Mouse (Mus musculus): ENCODE measurements around the gene Rasgrf2.
A peak's percentile ranks its signal among the peaks of the same experiment; 100 is the strongest.
"Not testable (repeated sequence)": the region's sequence is repeated elsewhere in the genome, so short reads cannot be mapped to it uniquely, and the experiment has no call there.

Rasgrf2 gene

DNA sequence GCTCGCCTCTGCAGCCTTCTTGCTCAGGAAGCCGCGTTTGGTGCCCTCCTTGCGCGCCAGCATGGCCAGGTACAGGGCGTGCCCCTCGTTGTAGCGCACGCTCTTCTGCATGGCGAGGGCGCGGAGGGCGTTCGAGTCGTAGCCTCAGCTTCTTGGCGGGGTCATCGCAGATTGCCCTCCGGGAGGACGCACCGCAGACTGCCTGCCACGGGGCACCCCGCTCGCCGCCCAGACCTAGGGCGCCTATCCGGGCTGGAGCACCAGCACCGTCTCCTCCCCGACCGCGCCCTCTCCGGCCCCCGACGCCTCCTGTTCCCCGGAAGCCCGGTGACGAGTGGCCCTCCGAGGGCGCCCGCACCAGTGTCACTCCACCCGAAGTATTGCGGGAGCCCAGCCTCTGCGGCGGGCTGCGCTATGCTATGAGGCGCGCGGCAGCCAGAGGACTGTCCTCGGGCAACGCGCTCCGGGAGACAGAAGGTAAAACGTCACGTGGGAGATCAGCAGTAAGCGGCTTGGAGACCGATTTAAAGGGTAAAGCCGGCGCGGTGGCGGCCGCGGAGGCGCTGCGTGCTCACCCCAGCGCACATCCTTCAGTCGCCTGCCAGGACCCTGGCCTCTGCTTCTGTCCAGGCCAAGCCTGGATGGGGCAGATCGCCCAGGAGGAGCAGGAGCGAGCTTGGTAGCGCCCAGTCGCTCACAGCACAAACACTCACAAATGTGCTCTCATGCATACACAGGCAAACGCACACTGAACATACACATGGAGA lies at the start of gene Rasgrf2:
Rasgrf2 (minus strand) TSS at position 273 of the 767 bp plus-strand sequence.
- peak; percentile 59 for DNase-seq (ENCODE audit: low spot score)

GRCm38 (mm10) chr13:92172686-92173085 lies 41.2 kb upstream of the Rasgrf2 start:
- not testable (repeated sequence) for DNase-seq (ENCODE audit: low spot score)

GRCm38 (mm10) chr13:92150551-92150950 lies 19.1 kb upstream of the Rasgrf2 start:
- DNase-seq (ENCODE audit: low spot score): no peak

DNA sequence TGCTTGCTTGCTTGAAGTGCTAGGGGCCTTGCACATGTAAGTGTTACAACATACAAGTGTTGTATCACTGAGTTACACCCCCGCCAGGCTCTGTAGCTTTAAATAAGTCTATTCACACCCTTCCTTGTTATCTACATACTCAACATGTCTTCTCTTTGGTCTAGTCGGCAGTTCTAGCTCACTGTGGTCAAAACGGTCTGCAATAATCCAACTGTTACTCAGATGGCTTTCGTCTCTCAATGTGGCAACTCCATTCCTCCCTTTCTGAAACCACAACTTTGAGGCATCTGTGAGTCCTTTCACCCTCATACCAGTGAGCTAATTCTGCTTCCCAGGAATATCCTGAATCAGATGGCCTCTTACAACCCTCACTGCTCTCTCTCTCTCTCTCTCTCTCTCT lies 17.4 kb upstream of the Rasgrf2 start:
- no peak for DNase-seq (ENCODE audit: low spot score)

DNA sequence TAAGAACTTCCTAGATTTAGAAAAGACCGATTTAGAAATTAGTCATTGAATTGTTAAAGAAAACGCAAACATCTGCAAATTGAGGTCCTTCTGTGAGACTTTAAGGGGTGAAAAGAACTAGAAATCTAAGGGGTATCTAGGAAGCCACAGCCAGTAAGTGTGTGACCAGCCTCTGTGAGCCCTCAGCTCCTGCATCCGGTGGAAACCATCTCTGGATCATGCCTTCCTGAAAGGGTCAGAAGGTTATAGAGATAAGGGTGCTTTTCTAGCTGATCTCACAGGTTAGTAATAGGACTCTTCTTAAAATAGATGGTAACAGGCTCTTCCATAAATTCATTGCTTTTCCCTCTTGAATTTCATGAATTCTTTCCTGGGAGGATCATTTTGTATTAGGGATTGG lies 3.3 kb upstream of the Rasgrf2 start:
- DNase-seq (ENCODE audit: low spot score): no peak

DNA sequence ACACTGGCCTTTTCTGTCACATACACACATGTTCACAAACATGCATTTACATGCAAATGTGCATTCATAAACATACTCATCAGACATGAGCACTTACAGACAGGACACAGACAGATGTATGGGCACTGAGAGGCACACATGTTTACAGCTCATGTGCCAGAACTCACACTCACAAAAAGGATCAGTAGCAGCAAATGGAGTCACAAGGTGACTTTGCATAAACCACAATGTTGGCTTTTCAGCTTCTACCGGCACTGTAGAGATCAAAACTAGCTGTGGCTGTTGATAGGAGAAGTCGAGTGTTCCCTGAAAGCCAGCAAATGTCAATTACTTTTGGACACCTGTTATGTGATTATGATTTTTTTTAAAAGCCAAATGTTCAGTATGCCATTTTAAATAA lies 1.1 kb upstream of the Rasgrf2 start:
- DNase-seq (ENCODE audit: low spot score): no peak

DNA sequence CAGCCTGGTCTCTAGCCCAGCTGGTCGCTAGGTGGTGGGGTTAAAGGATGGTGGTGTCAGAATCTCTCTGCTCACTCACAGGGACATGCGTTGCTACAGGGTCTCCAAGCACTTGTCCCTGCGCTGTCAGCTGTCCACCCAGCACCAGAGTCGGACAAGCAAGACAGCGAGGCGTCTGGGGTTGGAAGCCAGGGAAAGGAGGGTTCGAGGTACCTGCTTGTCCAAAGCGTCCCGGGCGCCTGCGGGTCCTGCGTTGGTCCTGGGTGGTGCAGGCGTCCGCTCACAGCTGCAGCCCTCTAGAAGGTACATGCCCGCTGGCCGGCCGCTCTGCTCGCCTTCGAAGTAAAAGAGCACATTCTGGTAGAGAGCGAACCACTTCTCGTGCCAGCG lies 467 bp downstream of the Rasgrf2 start:
- DNase-seq (ENCODE audit: low spot score): peak; percentile 34

- no peak for DNase-seq (ENCODE audit: low spot score)
Observed at GRCm38 (mm10) chr13:92129877-92130276, 1.6 kb downstream of the Rasgrf2 start.

DNA sequence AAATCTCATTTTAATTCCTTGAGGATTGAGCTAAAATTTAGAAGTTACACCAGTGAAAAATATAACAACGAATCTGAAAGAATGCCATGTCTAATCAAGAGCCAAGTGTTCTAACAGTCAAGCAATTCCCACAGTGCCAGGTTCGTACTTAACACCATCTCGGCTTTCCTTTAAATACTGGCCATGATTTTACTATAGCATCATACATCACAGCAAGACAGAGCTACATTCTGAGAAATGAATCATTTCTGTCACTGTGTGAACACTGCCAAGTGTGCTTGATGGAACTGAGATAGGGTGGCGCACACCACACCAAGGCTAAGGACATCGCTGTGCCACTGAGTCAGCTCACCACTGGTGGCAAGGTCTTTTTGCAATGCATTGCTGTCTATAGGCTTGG lies 5.6 kb downstream of the Rasgrf2 start:
- no peak for DNase-seq (ENCODE audit: low spot score)

GRCm38 (mm10) chr13:92119623-92120022 lies 11.8 kb downstream of the Rasgrf2 start:
- no peak for DNase-seq (ENCODE audit: low spot score)

DNA sequence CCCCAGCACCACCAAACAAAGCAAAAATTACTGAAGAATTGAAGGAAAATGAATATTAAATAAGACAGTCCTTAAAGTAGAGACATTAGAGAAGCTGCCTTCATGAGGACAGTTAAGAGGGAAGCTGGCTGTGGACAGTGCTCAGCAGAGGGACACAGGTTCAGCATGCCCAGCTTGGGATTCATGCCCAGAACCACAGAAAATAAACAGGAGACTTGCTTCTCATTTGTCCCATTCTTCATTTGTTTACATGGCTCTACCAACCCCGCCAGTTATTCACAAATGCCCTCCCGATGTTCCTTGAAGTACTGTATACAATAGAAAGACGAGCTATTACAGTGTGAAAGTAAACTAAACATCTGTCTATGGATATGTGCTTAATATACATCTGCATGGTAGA lies 17.4 kb downstream of the Rasgrf2 start:
- DNase-seq (ENCODE audit: low spot score): no peak

DNA sequence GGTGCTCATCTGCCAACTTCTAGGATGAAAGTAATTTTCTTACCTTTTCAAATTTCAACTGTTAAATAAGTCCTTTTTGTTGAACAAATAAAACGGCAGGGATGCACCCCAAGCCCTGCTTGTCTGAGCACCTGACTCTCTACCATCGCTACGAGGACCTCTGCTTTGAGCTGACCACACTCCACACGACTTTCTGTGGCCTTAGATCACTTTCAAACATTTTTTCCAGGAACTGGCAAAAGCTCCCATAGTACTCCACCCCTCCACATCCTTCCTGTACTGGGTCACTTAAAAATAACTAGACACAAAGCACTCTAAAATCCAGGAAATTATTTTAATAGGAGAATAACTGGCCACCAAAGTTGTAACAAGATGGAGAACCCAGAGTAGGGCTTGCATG lies 23.2 kb downstream of the Rasgrf2 start:
- DNase-seq (ENCODE audit: low spot score): no peak

DNA sequence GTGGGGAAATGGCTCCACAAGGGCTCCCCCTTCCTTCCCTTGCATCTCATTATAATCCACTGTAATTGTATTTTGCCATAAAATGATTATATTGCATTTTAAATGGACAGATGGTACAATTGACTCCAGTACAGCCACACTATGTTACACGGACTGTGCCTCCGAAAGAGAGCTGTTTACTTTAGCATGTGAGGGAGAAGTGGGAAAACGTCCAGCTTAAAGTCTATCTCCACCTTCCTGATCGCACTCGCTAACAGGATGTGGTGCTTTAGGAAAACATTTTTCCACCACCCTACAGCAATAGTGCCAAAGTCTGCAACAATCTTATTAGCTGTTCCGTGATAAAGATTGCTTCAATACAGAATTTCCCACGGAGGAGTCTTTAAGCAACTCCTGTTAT lies 27.2 kb downstream of the Rasgrf2 start:
- no peak for DNase-seq (ENCODE audit: low spot score)

- no peak for DNase-seq (ENCODE audit: low spot score)
Observed at GRCm38 (mm10) chr13:92098484-92098883, 33.0 kb downstream of the Rasgrf2 start.

- DNase-seq (ENCODE audit: low spot score): no peak
Observed at GRCm38 (mm10) chr13:92095131-92096090, 36.0 kb downstream of the Rasgrf2 start.

GRCm38 (mm10) chr13:92093712-92094290 lies 37.7 kb downstream of the Rasgrf2 start:
- DNase-seq (ENCODE audit: low spot score): no peak

GRCm38 (mm10) chr13:92073111-92073510 lies 58.3 kb downstream of the Rasgrf2 start:
- DNase-seq (ENCODE audit: low spot score): peak; percentile 13

DNA sequence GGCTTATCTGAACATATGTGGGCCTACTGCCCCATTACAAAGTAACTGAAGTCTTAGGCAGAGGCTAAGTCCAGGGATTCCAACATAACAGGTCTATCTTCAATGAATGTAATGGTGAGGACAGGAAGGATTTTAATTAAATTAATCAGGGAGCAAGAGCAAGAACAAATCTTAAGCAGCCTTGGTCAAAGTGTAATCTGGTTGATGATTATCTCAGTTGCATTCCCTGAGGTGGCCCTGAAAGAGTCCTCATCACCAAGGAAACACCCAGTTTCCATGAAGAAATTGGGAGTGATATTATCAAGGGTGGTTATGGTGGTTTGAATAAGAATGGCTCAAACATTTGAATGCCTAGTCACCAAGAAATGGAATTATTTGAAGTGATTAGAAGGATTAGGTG lies 62.8 kb downstream of the Rasgrf2 start:
- DNase-seq (ENCODE audit: low spot score): no peak

DNA sequence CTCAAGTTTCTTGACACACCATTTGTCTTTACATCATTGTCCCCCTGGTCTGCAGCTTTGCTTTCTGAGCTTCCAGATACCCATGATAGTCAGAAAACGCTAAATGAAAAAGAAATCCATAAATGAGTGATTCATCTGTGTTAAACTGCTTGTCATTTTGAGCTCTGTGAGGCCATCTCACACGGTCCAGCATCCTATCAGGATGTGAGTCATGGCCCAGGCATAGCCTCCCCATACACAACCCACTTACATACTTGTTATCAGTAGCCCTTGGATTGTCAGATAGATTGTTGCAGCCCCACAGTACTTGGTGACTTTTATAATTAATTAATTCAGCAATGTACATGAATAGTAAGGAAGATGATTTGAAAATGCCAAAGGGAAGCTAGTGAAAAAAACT lies 63.6 kb downstream of the Rasgrf2 start:
- DNase-seq (ENCODE audit: low spot score): no peak

DNA sequence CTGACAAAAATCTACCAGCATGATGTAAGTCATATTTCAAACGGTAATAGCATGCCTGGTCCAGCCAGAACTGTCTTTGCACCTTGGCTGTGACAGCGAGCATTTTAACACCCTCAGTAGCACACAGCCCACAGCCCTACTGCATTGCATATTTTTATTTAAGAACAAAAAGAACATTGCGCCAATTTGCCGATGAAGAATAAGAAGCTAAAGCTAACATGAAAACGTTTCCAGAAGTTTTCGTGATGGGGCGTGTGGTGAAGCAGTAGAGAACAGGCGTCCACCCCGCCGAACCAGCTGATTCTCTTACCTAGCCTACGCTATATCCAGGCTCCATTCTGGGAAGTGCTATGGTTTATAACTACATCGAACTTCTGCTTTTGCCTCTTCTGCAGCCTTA lies 77.7 kb downstream of the Rasgrf2 start:
- no peak for DNase-seq (ENCODE audit: low spot score)

DNA sequence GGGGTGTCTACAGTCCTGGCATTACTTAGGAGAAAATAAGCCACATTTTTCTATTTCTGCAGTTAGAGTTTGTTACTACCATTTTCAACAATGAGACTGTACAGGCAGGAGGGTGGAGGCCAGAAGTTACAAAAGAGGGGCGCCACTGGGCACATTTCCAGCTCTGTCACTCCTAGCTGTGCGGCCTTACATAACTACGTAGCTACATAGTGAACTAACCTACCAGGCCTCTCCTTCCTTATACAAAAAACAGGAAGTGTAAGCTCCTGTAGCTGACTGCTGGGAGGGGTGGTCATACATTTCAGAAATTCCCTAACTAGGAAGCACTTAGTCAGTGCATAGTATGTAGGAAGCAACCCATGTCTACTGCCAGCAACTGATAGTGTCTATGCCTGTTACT lies 78.5 kb downstream of the Rasgrf2 start:
- no peak for DNase-seq (ENCODE audit: low spot score)

DNA sequence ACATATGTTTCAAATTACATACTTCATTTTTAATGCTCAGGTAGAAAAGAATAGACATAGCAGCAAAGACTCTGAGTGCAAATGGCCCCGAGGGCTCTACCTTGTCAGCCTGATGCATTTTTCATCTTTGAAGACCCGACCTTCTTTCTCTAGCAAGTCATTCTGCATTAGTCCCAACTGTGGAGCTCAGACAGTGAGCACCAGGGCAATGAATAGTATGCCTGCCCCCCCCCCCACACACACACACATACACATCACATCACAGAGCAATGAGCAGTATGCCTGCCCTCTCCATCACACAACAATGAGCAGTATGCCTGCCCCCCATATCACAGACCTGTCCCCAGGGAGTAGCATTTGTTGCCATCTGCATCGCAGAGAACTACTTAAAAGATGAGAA lies 80.2 kb downstream of the Rasgrf2 start:
- DNase-seq (ENCODE audit: low spot score): no peak
